Mouse (Mus musculus): ENCODE measurements at regions not wholly inside any gene's neighbourhood (a gene's known extent, or its start where the extent isn't known, plus 50 kb on each side); places are given as distances from the start of the nearest gene placed in this dataset.
"Not testable (repeated sequence)": the region's sequence is repeated elsewhere in the genome, so short reads cannot be mapped to it uniquely, and the experiment has no call there.

GRCm38 (mm10) chr17:6520001-6520400 lies 81.5 kb upstream of the Dynlt1c start:
- peak; percentile 31 for DNase-seq (ENCODE audit: low spot score, missing footprints)
- not testable (repeated sequence) for H3K27ac ChIP-seq (ENCODE audit: low read depth, low read length); H3K4me1 ChIP-seq (ENCODE audit: control insufficient read depth, insufficient read depth, low read length); H3K36me3 ChIP-seq (ENCODE audit: control insufficient read depth, insufficient read depth, low read length); H3K4me3 ChIP-seq (ENCODE audit: low read depth, low read length); H3K9ac ChIP-seq (ENCODE audit: low read length); H3K9me3 ChIP-seq (ENCODE audit: control insufficient read depth, low read length); H3K27me3 ChIP-seq (ENCODE audit: control insufficient read depth, insufficient read depth, low read length); H3K4me2 ChIP-seq; ATAC-seq (ENCODE audit: low FRiP score)
- 84% methylated on average over 2 of the region's 2 CpGs for WGBS

- 60% methylated on average over 4 of the region's 4 CpGs for WGBS
- not testable (repeated sequence) for H3K27me3 ChIP-seq (ENCODE audit: control insufficient read depth, insufficient read depth, low read length); ATAC-seq (ENCODE audit: low FRiP score); H3K4me3 ChIP-seq (ENCODE audit: low read depth, low read length); H3K4me1 ChIP-seq (ENCODE audit: control insufficient read depth, insufficient read depth, low read length); H3K36me3 ChIP-seq (ENCODE audit: control insufficient read depth, insufficient read depth, low read length); H3K4me2 ChIP-seq; H3K27ac ChIP-seq (ENCODE audit: low read depth, low read length); H3K9ac ChIP-seq (ENCODE audit: low read length); H3K9me3 ChIP-seq (ENCODE audit: control insufficient read depth, low read length)
- DNase-seq (ENCODE audit: low spot score, missing footprints), result peak; percentile 2
These were observed 80.7 kb upstream of the Dynlt1c start for GRCm38 (mm10) chr17:6520751-6521150.

- DNase-seq (ENCODE audit: low spot score, missing footprints); H3K9me3 ChIP-seq (ENCODE audit: control insufficient read depth, low read length); H3K9ac ChIP-seq (ENCODE audit: low read length); ATAC-seq (ENCODE audit: low FRiP score); H3K4me1 ChIP-seq (ENCODE audit: control insufficient read depth, insufficient read depth, low read length); H3K27ac ChIP-seq (ENCODE audit: low read depth, low read length); H3K4me3 ChIP-seq (ENCODE audit: low read depth, low read length); H3K27me3 ChIP-seq (ENCODE audit: control insufficient read depth, insufficient read depth, low read length); H3K36me3 ChIP-seq (ENCODE audit: control insufficient read depth, insufficient read depth, low read length); H3K4me2 ChIP-seq: not testable (repeated sequence)
- 81% methylated on average over 4 of the region's 9 CpGs for WGBS
These were observed 79.3 kb upstream of the Dynlt1c start for GRCm38 (mm10) chr17:6522185-6522584.

- DNase-seq (ENCODE audit: low spot score, missing footprints); H3K27me3 ChIP-seq (ENCODE audit: control insufficient read depth, insufficient read depth, low read length); H3K9me3 ChIP-seq (ENCODE audit: control insufficient read depth, low read length); H3K27ac ChIP-seq (ENCODE audit: low read depth, low read length); H3K4me2 ChIP-seq; ATAC-seq (ENCODE audit: low FRiP score); H3K36me3 ChIP-seq (ENCODE audit: control insufficient read depth, insufficient read depth, low read length); H3K4me1 ChIP-seq (ENCODE audit: control insufficient read depth, insufficient read depth, low read length); H3K9ac ChIP-seq (ENCODE audit: low read length); H3K4me3 ChIP-seq (ENCODE audit: low read depth, low read length): not testable (repeated sequence)
- WGBS, result no CpG with 5 or more reads among the region's 5 CpGs
These were observed 62.7 kb upstream of the Dynlt1c start for GRCm38 (mm10) chr17:6538723-6539122.

GRCm38 (mm10) chr17:6547064-6547760 lies 54.3 kb upstream of the Dynlt1c start:
- not testable (repeated sequence) for H3K9ac ChIP-seq (ENCODE audit: low read length); H3K4me1 ChIP-seq (ENCODE audit: control insufficient read depth, insufficient read depth, low read length); H3K4me3 ChIP-seq (ENCODE audit: low read depth, low read length); H3K36me3 ChIP-seq (ENCODE audit: control insufficient read depth, insufficient read depth, low read length); DNase-seq (ENCODE audit: low spot score, missing footprints); H3K27ac ChIP-seq (ENCODE audit: low read depth, low read length); H3K27me3 ChIP-seq (ENCODE audit: control insufficient read depth, insufficient read depth, low read length); H3K4me2 ChIP-seq; H3K9me3 ChIP-seq (ENCODE audit: control insufficient read depth, low read length)
- ATAC-seq (ENCODE audit: low FRiP score), result peak; percentile 74
- WGBS, result no CpG with 5 or more reads among the region's 8 CpGs

GRCm38 (mm10) chr17:6547937-6548336 lies 53.5 kb upstream of the Dynlt1c start:
- H3K4me3 ChIP-seq (ENCODE audit: low read depth, low read length); H3K27me3 ChIP-seq (ENCODE audit: control insufficient read depth, insufficient read depth, low read length); H3K4me1 ChIP-seq (ENCODE audit: control insufficient read depth, insufficient read depth, low read length); H3K9ac ChIP-seq (ENCODE audit: low read length); ATAC-seq (ENCODE audit: low FRiP score); H3K27ac ChIP-seq (ENCODE audit: low read depth, low read length); H3K4me2 ChIP-seq; DNase-seq (ENCODE audit: low spot score, missing footprints); H3K9me3 ChIP-seq (ENCODE audit: control insufficient read depth, low read length); H3K36me3 ChIP-seq (ENCODE audit: control insufficient read depth, insufficient read depth, low read length): not testable (repeated sequence)
- WGBS, result no CpG with 5 or more reads among the region's 6 CpGs

All from midbrain, embryonic 11.5 days (tissue).